Mouse (Mus musculus) midbrain, embryonic 13.5 days (tissue): ENCODE results near the gene A830031A19Rik. TPM values are rescaled to one million over a fixed set of nuclear protein-coding genes. Genes with fewer than 3 reads are reported as not detected.

Experiments
- ATAC-seq: fragments of 200-750 bp; cut with Nextera tagmentation; 2 replicates; pipeline ENCODE4 v1.8.0; 2017; ENCODE audit warnings: mild to moderate bottlenecking, moderate TSS enrichment, moderate library complexity
- H3K27ac ChIP-seq: fragments of 300-500 bp; sonication (generic); 2 replicates; pipeline ENCODE4 v1.5.1; 2015; ENCODE audit warnings: inconsistent platforms, mild to moderate bottlenecking, moderate library complexity
- H3K27me3 ChIP-seq: fragments of 300-500 bp; sonication (generic); 2 replicates; pipeline ENCODE4 v1.6.1; 2015; ENCODE audit warnings: mild to moderate bottlenecking, inconsistent platforms
- H3K36me3 ChIP-seq: fragments of 300-500 bp; sonication (generic); 2 replicates; pipeline ENCODE4 v1.6.1; 2015; ENCODE audit warnings: mild to moderate bottlenecking, inconsistent platforms
- H3K4me1 ChIP-seq: fragments of 300-500 bp; sonication (generic); replicated peaks from 2 replicates; pipeline ENCODE4 v1.6.1; 2015; ENCODE audit warnings: inconsistent platforms
- H3K4me2 ChIP-seq: fragments of 300-500 bp; sonication (generic); replicated peaks from 2 replicates; pipeline ENCODE4 v1.6.1; 2015; ENCODE audit warnings: moderate library complexity, mild to moderate bottlenecking, inconsistent platforms
- H3K4me3 ChIP-seq: fragments of 300-500 bp; sonication (generic); replicated peaks from 2 replicates; pipeline ENCODE4 v1.5.1; 2015; ENCODE audit warnings: mild to moderate bottlenecking, inconsistent platforms
- H3K9ac ChIP-seq: fragments of 300-500 bp; sonication (generic); replicated peaks from 2 replicates; pipeline ENCODE4 v1.6.1; 2015; ENCODE audit warnings: mild to moderate bottlenecking, inconsistent platforms
- H3K9me3 ChIP-seq: fragments of 300-500 bp; sonication (generic); 2 replicates; pipeline ENCODE4 v1.6.1; 2016; ENCODE audit warnings: mild to moderate bottlenecking, inconsistent platforms
- WGBS: fragments of 180-500 bp; shearing (Covaris S2); methylation state at CpG from one replicate; pipeline ENCODE4 v1.1.7; 2015; 5-methylcytosine and 5-hydroxymethylcytosine counted together
- polyA plus RNA-seq: library from polyadenylated mRNA; unstranded; fragments of >200 nt; fragmentation: Nextera tagmentation; extraction: Ambion mirVana; gene quantifications from 2 replicates; pipeline ENCODE4 v1.2.1, GENCODE M21; 2015

A830031A19Rik gene
- polyA plus RNA-seq, 1 experiment from 2014 or later, result not detected

DNA sequence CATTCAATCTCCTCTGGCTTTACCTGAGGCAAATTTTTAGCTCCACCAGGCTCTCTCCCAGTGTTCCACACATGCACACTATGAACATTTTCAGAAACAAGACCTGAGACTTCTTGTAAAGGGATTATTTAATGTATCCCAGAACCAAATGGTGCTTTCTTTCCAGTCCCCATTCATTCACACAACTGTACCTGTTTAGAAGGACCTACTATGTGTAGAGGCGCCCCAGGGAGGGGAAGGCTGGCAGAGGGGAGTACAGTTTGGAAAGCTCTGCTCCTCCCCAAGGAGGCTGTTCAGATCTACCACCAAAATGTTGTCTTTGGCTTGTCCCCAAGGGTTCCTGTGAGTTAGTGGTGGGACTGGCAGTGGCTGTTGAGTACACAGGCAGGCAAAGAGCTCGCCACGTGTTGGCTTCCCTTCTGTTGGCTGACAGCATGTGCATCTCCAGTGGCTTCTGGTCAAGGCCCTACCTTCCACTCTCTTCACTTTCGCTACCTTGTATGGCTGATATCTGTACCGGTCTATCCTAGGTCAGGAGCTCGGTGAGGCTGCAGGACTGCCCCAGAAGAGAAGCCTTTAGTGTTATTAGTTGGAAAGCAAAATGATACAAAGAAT lies 28.4 kb upstream of the A830031A19Rik start:
- WGBS, result 83% methylated on average over 6 of the region's 6 CpGs
- H3K4me1 ChIP-seq, result peaks cover 81% of the 10 kb centered on the region
- no peak for ATAC-seq
- no peaks in the 10 kb centered on the region for H3K9me3 ChIP-seq
- H3K4me3 ChIP-seq, result no peak overlapping the region
- no peak overlapping the region for H3K4me2 ChIP-seq
- H3K36me3 ChIP-seq, result no peaks in the 10 kb centered on the region
- H3K27me3 ChIP-seq, result no peaks in the 10 kb centered on the region
- H3K27ac ChIP-seq, result no peak overlapping the region
- no peak overlapping the region for H3K9ac ChIP-seq

DNA sequence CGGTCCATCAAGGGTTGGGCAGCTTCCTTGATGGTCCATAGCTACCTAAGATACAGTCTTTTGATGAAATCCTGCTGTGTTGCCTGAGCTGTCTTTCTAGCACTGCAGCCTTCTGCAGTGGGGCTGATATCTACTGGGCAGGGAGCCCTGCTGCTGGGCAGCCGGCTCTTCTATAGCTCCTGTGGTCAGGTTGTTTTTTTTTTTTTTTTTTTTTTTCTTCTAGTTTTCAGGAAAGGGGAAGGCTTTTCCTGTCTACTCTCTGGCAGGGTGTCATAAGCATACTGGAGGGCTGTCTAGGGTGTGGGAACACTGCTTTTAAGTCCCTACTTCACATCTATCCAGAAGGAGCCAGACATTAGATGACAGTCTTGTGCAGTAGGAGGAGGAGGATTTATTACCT lies 27.5 kb upstream of the A830031A19Rik start:
- no peaks in the 10 kb centered on the region for H3K9me3 ChIP-seq
- no peak for ATAC-seq
- H3K27ac ChIP-seq, result no peak overlapping the region
- peaks cover 82% of the 10 kb centered on the region for H3K4me1 ChIP-seq
- H3K4me3 ChIP-seq, result no peak overlapping the region
- H3K36me3 ChIP-seq, result no peaks in the 10 kb centered on the region
- no peak overlapping the region for H3K4me2 ChIP-seq
- no peak overlapping the region for H3K9ac ChIP-seq
- 84% methylated on average over 2 of the region's 2 CpGs for WGBS
- H3K27me3 ChIP-seq, result no peaks in the 10 kb centered on the region

DNA sequence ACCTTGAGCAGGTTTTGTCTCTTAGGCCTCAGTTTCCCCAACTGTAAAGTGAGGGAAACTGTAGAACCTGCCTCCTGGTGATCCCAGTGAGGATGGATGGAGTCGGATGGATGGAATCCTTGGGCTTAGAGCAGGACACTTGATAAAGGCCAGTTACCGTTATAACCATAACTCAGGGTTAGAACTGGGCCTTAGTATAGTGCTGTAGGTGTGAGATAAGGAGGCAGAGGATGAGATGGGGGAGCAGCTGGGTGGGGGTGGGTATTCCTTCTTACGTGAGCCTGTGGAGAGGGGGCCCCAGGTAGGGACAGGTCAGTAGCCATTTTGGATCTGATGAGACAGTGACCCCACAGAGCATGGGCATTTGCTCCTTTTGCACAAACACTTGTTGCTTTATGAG lies 26.8 kb upstream of the A830031A19Rik start:
- Histone ChIP-seq H3K27me3 (no peaks in the 10 kb centered on the region), H3K9ac (no peak overlapping the region), H3K4me3 (no peak overlapping the region), H3K27ac (no peak overlapping the region), H3K4me2 (no peak overlapping the region), H3K4me1 (peaks cover 83% of the 10 kb centered on the region), H3K36me3 (no peaks in the 10 kb centered on the region), H3K9me3 (no peaks in the 10 kb centered on the region)
- WGBS, result 89% methylated on average over 3 of the region's 3 CpGs
- no peak for ATAC-seq

DNA sequence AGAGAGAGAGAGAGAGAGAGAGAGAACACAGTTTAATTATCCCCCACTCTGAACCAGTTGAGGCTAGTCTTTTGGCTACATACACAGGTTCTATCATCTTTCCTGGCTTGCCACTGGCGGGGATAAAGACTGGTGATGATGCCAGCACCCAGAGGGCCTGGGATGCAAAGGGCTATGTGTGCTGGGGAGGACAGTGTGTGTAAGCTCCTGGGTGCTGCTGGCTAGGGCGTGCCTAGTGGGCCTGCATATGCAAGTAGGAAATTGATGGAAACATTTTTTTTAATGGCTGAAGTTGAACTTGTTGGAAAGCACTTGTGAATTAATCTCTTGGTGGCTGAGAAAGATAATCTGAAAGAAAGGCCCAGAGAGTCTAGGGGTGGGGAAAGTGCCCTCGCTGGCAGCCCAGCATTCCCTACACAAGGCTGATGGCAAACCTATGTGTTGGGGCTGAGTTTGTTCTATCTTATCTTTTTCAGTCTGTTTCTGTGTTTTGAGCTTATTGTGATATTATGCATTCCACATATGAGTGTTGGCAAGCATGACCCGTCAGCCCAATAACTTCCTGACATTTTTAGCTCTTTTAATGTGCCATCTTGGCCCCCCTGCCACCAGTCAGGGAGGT lies 25.7 kb upstream of the A830031A19Rik start:
- Histone ChIP-seq H3K4me2 (0 out of 2 replicates have a peak overlapping the region, but pooled peaks have one; percentile 35), H3K36me3 (no peaks in the 10 kb centered on the region), H3K27ac (peak overlapping the region; percentile 62), H3K9me3 (no peaks in the 10 kb centered on the region), H3K9ac (no peak overlapping the region; the same call in none of the 2 replicates), H3K4me3 (no peak overlapping the region), H3K27me3 (no peaks in the 10 kb centered on the region), H3K4me1 (peaks cover 87% of the 10 kb centered on the region)
- 57% methylated on average over 4 of the region's 4 CpGs for WGBS
- peak; percentile 66 for ATAC-seq

DNA sequence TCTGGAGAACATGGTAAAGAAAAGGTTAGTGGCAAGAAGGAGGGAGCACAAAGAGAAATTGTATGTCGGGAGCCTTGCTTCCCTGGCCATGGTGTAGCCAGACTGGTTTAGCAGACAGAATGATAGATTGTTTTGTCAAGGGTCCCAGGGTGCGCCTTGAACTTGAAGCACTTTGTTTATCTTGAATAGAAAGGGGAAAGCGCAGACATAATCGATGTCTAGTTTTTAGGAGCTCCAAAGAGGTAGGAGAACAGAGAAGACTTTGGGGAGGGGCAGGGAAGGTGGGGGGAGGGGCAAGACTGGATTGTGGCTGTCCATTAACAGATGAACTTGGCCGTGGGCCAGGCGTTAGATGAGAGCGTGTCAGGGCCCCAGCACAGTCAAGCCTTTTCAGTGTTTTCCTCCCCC lies 25.0 kb upstream of the A830031A19Rik start:
- Histone ChIP-seq H3K27me3 (no peaks in the 10 kb centered on the region), H3K4me1 (peaks cover 94% of the 10 kb centered on the region), H3K27ac (peak overlapping the region; percentile 62), H3K36me3 (no peaks in the 10 kb centered on the region), H3K4me3 (no peak overlapping the region), H3K4me2 (peak overlapping the region; percentile 35), H3K9ac (0 out of 2 replicates have a peak overlapping the region, but pooled peaks have one; percentile 25), H3K9me3 (no peaks in the 10 kb centered on the region)
- WGBS, result 21% methylated on average over 7 of the region's 7 CpGs
- ATAC-seq, result peak; percentile 57

DNA sequence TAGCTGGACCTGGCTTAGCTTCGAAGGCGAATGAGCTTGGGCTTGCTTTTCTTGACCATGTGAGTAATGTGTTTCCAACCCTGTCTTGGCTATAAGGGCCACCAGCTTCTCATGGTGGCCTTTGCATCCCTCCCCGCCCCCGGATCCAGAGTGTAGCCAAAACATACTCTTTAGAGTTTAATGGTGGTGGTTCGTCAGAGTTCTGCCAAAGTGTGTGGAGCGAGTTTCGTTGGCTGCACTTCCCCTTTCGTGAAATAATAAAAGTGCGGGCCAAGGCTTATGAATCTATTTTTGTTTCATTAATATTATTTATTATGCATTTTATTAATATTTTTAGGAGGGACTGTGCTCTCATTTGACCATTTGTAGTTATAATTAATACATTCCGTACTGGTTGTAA lies 24.4 kb upstream of the A830031A19Rik start:
- no peak for ATAC-seq
- Histone ChIP-seq H3K36me3 (no peaks in the 10 kb centered on the region), H3K4me2 (peak overlapping the region; percentile 25), H3K4me1 (peaks cover 95% of the 10 kb centered on the region), H3K27ac (no peak overlapping the region), H3K9ac (no peak overlapping the region), H3K27me3 (no peaks in the 10 kb centered on the region), H3K9me3 (no peaks in the 10 kb centered on the region), H3K4me3 (no peak overlapping the region)
- WGBS, result 90% methylated on average over 10 of the region's 10 CpGs

DNA sequence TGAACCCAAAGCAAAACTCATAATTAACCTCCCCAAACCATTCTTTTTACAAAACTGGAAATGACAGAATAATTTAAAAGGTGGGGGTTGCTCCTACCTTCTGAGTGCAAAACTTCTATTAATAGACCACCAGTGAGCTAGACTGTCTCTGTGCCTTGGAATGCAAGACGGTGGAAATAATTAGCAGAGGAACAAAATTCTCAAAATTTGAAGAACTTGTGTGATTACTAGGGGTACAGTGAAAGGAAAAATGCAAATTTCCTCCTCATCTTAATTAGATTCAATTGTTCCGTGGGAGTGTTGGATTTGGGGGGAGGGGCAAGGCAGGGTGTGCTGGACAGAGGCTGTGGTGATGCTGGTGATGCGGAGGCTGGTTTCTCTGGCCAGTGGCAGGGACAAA lies 23.8 kb upstream of the A830031A19Rik start:
- H3K9me3 ChIP-seq, result no peaks in the 10 kb centered on the region
- 27% methylated on average over 3 of the region's 3 CpGs for WGBS
- peak overlapping the region; percentile 25 for H3K4me2 ChIP-seq
- ATAC-seq, result no peak
- peaks cover 97% of the 10 kb centered on the region for H3K4me1 ChIP-seq
- no peaks in the 10 kb centered on the region for H3K36me3 ChIP-seq
- no peak overlapping the region for H3K9ac ChIP-seq
- no peak overlapping the region for H3K4me3 ChIP-seq
- H3K27ac ChIP-seq, result peak overlapping the region; percentile 2; the same call in 1 of the 2 replicates
- no peaks in the 10 kb centered on the region for H3K27me3 ChIP-seq

DNA sequence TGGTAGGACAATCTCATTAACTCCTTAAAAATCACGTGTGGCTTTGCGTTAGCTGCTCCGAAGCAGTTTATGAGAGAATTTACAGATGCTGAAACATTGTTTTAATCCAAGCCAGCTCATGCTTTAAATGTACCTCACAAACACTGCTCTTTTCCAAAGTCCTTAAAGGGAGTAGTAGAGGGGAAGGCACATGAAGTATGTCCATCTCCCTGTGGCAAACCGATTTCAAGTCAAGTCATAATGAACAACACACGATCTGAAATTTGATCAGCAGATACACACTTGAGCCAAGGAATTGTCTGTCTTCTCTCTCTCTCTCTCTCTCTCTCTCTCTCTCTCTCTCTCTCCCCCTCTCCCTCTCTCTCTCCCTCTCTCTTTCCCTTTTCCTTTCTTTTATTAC lies 23.2 kb upstream of the A830031A19Rik start:
- Histone ChIP-seq H3K36me3 (no peaks in the 10 kb centered on the region), H3K27ac (no peak overlapping the region), H3K4me2 (no peak overlapping the region), H3K4me3 (no peak overlapping the region), H3K9ac (no peak overlapping the region), H3K27me3 (no peaks in the 10 kb centered on the region), H3K4me1 (peaks cover 96% of the 10 kb centered on the region), H3K9me3 (no peaks in the 10 kb centered on the region)
- 76% methylated on average over 5 of the region's 5 CpGs for WGBS
- no peak for ATAC-seq

DNA sequence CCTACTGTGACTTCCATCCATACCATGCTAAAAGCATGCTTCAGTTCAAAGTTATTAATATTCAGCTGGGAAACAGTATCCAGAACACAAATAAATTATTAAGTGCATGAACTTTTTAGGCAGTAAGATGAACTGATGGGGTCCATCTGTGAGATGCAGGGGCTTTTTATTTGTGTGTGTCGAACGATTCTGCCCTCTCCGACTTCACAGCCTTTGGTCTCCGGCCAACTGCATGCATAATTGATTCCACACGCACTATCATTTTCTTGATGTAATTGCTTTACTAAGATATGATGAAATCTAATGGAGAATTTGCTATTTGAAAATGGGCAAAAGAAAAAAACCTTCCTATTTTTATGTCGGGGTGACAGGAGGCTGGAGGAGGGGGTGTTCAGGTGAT lies 22.2 kb upstream of the A830031A19Rik start:
- Histone ChIP-seq H3K27ac (peak overlapping the region; percentile 62), H3K4me1 (peaks cover 95% of the 10 kb centered on the region), H3K9ac (no peak overlapping the region), H3K4me3 (no peak overlapping the region), H3K36me3 (0 out of 2 replicates have a peak, but pooled peaks cover 5% of the 10 kb centered on the region), H3K27me3 (no peaks in the 10 kb centered on the region), H3K4me2 (peak overlapping the region; percentile 33), H3K9me3 (no peaks in the 10 kb centered on the region)
- no peak for ATAC-seq
- 19% methylated on average over 6 of the region's 6 CpGs for WGBS

DNA sequence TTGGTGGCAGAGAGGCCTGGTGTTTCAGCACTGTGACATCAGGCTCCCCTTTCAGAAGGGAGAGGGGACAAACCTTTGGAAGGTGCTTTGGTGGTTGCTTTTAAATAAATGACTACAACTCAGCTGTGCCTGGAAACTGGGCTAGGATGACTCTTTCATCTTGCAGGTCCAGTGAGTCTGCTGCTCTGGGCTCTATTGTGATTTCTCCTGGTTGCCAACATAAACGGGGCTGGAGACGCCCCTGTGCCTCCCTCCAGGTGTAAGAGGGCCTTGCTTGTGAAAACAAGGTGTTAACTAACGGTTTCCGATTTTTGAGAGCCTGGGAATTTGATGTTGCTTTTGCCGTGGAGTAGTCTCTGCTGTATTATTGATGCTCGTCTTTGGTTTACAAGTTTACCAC lies 21.6 kb upstream of the A830031A19Rik start:
- Histone ChIP-seq H3K36me3 (0 out of 2 replicates have a peak, but pooled peaks cover 5% of the 10 kb centered on the region), H3K9me3 (no peaks in the 10 kb centered on the region), H3K27me3 (no peaks in the 10 kb centered on the region), H3K4me1 (peaks cover 94% of the 10 kb centered on the region), H3K27ac (peak overlapping the region; percentile 61), H3K4me3 (no peak overlapping the region), H3K9ac (0 out of 2 replicates have a peak overlapping the region, but pooled peaks have one; percentile 25), H3K4me2 (peak overlapping the region; percentile 33)
- ATAC-seq, result no peak
- WGBS, result 53% methylated on average over 6 of the region's 6 CpGs

DNA sequence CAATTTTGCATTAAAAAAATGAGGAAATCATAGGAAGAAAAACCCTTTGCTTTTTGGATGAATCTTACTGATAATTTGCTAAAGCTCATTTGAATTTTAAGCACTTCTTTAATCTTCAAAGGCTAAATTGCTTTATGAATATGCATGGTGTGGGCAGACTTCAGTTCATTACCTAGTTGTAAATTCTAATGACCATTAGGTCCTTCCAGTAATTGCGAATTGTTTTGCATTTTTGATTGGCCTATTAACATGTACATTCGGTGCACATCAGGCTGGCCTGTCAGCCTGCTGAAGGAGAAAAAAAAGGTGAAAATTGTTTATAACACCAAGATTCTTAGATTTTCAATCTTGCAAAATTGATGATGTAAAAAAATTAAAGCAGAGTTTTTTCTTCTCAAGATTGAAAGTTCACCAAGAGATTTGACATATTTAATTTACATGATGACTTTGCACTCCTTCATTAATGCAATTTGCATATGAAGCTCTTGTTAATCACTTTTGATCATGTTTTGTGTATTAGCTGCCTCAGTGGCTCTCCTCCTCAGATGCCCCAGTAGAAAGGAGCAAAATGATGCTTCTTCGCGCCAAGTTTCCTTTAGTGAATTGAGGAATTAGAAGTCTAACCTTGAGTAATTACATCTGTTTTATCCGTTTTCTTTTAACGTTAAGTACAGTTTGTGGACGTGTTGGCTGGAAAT lies 21.0 kb upstream of the A830031A19Rik start:
- 66% methylated on average over 7 of the region's 7 CpGs for WGBS

DNA sequence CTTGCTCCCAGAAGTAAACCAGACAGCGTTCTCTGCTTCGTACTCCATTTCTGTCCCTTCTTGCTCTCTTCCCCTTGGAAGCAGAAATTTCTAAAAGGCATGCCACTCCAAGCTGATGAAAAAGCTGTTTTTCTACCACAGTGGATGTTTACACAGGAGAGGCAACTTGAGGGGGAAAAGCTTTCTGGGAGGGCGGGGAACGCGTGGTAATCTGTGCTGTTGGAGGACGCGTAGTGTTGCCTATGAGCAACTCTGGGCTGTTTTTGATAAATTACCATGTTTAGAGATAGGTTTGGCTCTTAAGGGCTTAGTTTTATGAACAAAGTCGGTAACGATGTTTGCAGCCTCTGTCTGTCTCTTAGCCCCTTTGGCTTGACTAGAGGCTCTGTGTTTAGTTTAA lies 20.4 kb upstream of the A830031A19Rik start:
- no peak for ATAC-seq
- no peaks in the 10 kb centered on the region; the same call in 1 of the 2 replicates for H3K27me3 ChIP-seq
- H3K9me3 ChIP-seq, result no peaks in the 10 kb centered on the region
- peaks cover 93% of the 10 kb centered on the region for H3K4me1 ChIP-seq
- peaks cover 6% of the 10 kb centered on the region; the same call in 1 of the 2 replicates for H3K36me3 ChIP-seq
- H3K4me2 ChIP-seq, result peak overlapping the region; percentile 38
- 43% methylated on average over 9 of the region's 9 CpGs for WGBS
- H3K27ac ChIP-seq, result peak overlapping the region; percentile 82
- peak overlapping the region; percentile 36; the same call in 1 of the 2 replicates for H3K9ac ChIP-seq
- no peak overlapping the region for H3K4me3 ChIP-seq

More for the DNA sequence above, 21.0 kb upstream of the A830031A19Rik start:
- H3K27me3 ChIP-seq, result no peaks in the 10 kb centered on the region
- no peak for ATAC-seq
- H3K4me1 ChIP-seq, result peaks cover 94% of the 10 kb centered on the region
- no peak overlapping the region for H3K4me3 ChIP-seq
- H3K36me3 ChIP-seq, result 0 out of 2 replicates have a peak, but pooled peaks cover 5% of the 10 kb centered on the region
- H3K4me2 ChIP-seq, result peak overlapping the region; percentile 38; the same call in 1 of the 2 replicates
- 0 out of 2 replicates have a peak overlapping the region, but pooled peaks have one; percentile 25 for H3K9ac ChIP-seq
- H3K27ac ChIP-seq, result peak overlapping the region; percentile 82
- no peaks in the 10 kb centered on the region for H3K9me3 ChIP-seq
